ENCODE assay signal across 18 mouse cellular contexts in genomic region chr4:102440119-102440481, GRCm38 (mm10).
DNase-seq lines count a peak whose midpoint lies in the region; ATAC-seq lines count a peak whose summit lies in the region.
"Had no signal": no experiment of that assay in that cellular context is flagged by ENCODE, and none has a peak within 500 bp of the region (broad histone marks: within the 10 kb centered on the region; RNA-seq: fewer than 3 reads in every experiment).

No protein-coding gene starts in this region.

- DNase-seq in embryonic facial prominence, embryonic 10.5 days (ENCODE audit: low spot score): no peak
- DNase-seq in heart, postnatal 10 days: no peak
- peak; percentile 22 for DNase-seq in left cerebral cortex, adult 11 months (ENCODE audit: low spot score)
- no peak for DNase-seq in left cerebral cortex, adult 18-20 months (ENCODE audit: low spot score in 2 of 2)
- DNase-seq in cerebellum, adult 11 months: no peak
- DNase-seq: adrenal gland, adult 8-10 months; kidney, postnatal 10 days; thymus, postnatal 36 days had no signal

- no peak for ATAC-seq in embryonic facial prominence, embryonic 13.5 days (ENCODE audit: insufficient number of reproducible peaks, insufficient read depth, low FRiP score, low TSS enrichment, low read depth)
- no peak for ATAC-seq in heart, embryonic 13.5 days (ENCODE audit: extremely low read depth, insufficient number of reproducible peaks, low FRiP score, low TSS enrichment)
- no peak for ATAC-seq in limb, embryonic 15.5 days (ENCODE audit: insufficient number of reproducible peaks, low FRiP score, low TSS enrichment, low read depth)
- ATAC-seq: CD4-positive, CD25-positive, alpha-beta regulatory T cell, adult 4 months had no signal

- H3K4me2 ChIP-seq in embryonic facial prominence, embryonic 13.5 days: 0 out of 2 replicates have a peak overlapping the region, but pooled peaks have one; percentile 3
- H3K4me2 ChIP-seq in heart, embryonic 13.5 days: peak overlapping the region; percentile 42
- no peak overlapping the region for H3K4me2 ChIP-seq in limb, embryonic 15.5 days
- H3K4me2 ChIP-seq: hindbrain, embryonic 14.5 days; intestine, embryonic 15.5 days; lung, embryonic 15.5 days; midbrain, embryonic 11.5 days; neural tube, embryonic 15.5 days had no signal

- WGBS in embryonic facial prominence, embryonic 13.5 days: 27% methylated on average over 4 of the region's 4 CpGs
- WGBS in embryonic facial prominence, embryonic 10.5 days: 71% methylated on average over 4 of the region's 4 CpGs
- 30% methylated on average over 4 of the region's 4 CpGs for WGBS in heart, embryonic 13.5 days
- 28% methylated on average over 4 of the region's 4 CpGs for WGBS in limb, embryonic 15.5 days

- H3K36me3 ChIP-seq in embryonic facial prominence, embryonic 13.5 days: no peaks in the 10 kb centered on the region
- no peaks in the 10 kb centered on the region for H3K36me3 ChIP-seq in embryonic facial prominence, embryonic 10.5 days (replicated peaks)
- H3K36me3 ChIP-seq in heart, embryonic 13.5 days: no peaks in the 10 kb centered on the region
- H3K36me3 ChIP-seq in limb, embryonic 15.5 days: no peaks in the 10 kb centered on the region
- H3K36me3 ChIP-seq: intestine, embryonic 15.5 days; lung, embryonic 15.5 days; neural tube, embryonic 15.5 days had no signal

- H3K9me3 ChIP-seq in embryonic facial prominence, embryonic 13.5 days: no peaks in the 10 kb centered on the region
- no peaks in the 10 kb centered on the region for H3K9me3 ChIP-seq in embryonic facial prominence, embryonic 10.5 days
- no peaks in the 10 kb centered on the region for H3K9me3 ChIP-seq in heart, embryonic 13.5 days
- no peaks in the 10 kb centered on the region for H3K9me3 ChIP-seq in limb, embryonic 15.5 days
- H3K9me3 ChIP-seq: intestine, embryonic 15.5 days; lung, embryonic 15.5 days; neural tube, embryonic 15.5 days had no signal

- H3K27ac ChIP-seq in embryonic facial prominence, embryonic 13.5 days: 0 out of 2 replicates have a peak overlapping the region, but pooled peaks have one; percentile 22
- no peak overlapping the region for H3K27ac ChIP-seq in embryonic facial prominence, embryonic 10.5 days (replicated peaks)
- H3K27ac ChIP-seq in heart, embryonic 13.5 days (replicated peaks): peak overlapping the region; percentile 91
- peak overlapping the region; percentile 69 for H3K27ac ChIP-seq in limb, embryonic 15.5 days
- H3K27ac ChIP-seq: hindbrain, embryonic 14.5 days; intestine, embryonic 15.5 days; lung, embryonic 15.5 days; macrophage had no signal

- intact Hi-C loops in heart, postnatal 10 days (cut with DNase I): loop anchor here (5.0 kb wide), 1 partner anchor 42 kb away; no protein-coding TSS in a partner anchor

- H3K4me1 ChIP-seq in embryonic facial prominence, embryonic 13.5 days: peaks cover 11% of the 10 kb centered on the region
- H3K4me1 ChIP-seq in embryonic facial prominence, embryonic 10.5 days: peaks cover 4% of the 10 kb centered on the region; the same call in 1 of the 2 replicates
- H3K4me1 ChIP-seq in heart, embryonic 13.5 days: peaks cover 48% of the 10 kb centered on the region
- peaks cover 6% of the 10 kb centered on the region for H3K4me1 ChIP-seq in limb, embryonic 15.5 days

- H3K9ac ChIP-seq in embryonic facial prominence, embryonic 13.5 days: no peak overlapping the region
- H3K9ac ChIP-seq in heart, embryonic 13.5 days: no peak overlapping the region
- no peak overlapping the region for H3K9ac ChIP-seq in limb, embryonic 15.5 days
- H3K9ac ChIP-seq: hindbrain, embryonic 14.5 days; intestine, embryonic 15.5 days; lung, embryonic 15.5 days; neural tube, embryonic 15.5 days had no signal

- H3K4me3 ChIP-seq in embryonic facial prominence, embryonic 13.5 days: no peak overlapping the region
- H3K4me3 ChIP-seq in embryonic facial prominence, embryonic 10.5 days: no peak overlapping the region
- H3K4me3 ChIP-seq in heart, embryonic 13.5 days: no peak overlapping the region
- no peak overlapping the region for H3K4me3 ChIP-seq in limb, embryonic 15.5 days
- H3K4me3 ChIP-seq: intestine, embryonic 15.5 days; lung, embryonic 15.5 days; neural tube, embryonic 15.5 days had no signal

- H3K27me3 ChIP-seq in embryonic facial prominence, embryonic 13.5 days: no peaks in the 10 kb centered on the region
- no peaks in the 10 kb centered on the region for H3K27me3 ChIP-seq in embryonic facial prominence, embryonic 10.5 days (replicated peaks; ENCODE audit: low read depth, poor library complexity, severe bottlenecking)
- no peaks in the 10 kb centered on the region for H3K27me3 ChIP-seq in heart, embryonic 13.5 days (replicated peaks)
- H3K27me3 ChIP-seq in limb, embryonic 15.5 days: no peaks in the 10 kb centered on the region
- H3K27me3 ChIP-seq: intestine, embryonic 15.5 days; lung, embryonic 15.5 days; neural tube, embryonic 15.5 days had no signal
